Mouse (Mus musculus): Measurements from ENCODE around the gene Tbc1d1. TPM values are rescaled to one million over a fixed set of nuclear protein-coding genes. Genes with fewer than 3 reads are reported as not detected.
A peak's percentile ranks its signal among the peaks of the same experiment; 100 is the strongest.

Tbc1d1 gene
- polyA plus RNA-seq, 1 experiment = 23.8 TPM

DNA sequence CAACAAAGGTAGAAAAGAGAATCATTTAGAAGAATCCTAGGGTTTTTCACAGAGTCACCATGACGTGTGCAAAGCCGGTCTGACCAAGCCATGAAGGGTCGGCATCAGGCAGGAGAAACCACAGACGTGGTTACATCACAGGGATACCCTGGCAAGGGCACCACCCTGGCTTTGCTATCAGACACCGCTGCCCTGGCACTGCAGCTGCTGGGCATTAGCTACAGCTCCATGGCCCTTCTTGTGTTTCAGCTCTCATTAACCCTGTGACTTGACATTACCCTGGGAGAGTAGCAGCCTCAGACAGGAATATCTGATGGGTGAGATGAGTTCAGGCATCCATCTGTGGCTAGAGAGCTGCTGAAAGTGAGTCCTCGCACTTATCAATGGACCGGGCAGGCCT, 42.5 kb downstream of the Tbc1d1 start:
- Histone ChIP-seq H3K27ac (ENCODE audit: insufficient read depth, low read depth, low read length) (no peak overlapping the region), H3K4me1 (ENCODE audit: control insufficient read depth, insufficient read depth, low read length) (no peaks in the 10 kb centered on the region)
- TF ChIP-seq POLR2A (IDR thresholded peaks at IDR 0.05; ENCODE audit: borderline replicate concordance, low read depth, low read length) (no peak), CTCF (IDR thresholded peaks at IDR 0.05; ENCODE audit: low read depth, low read length) (no peak)

DNA sequence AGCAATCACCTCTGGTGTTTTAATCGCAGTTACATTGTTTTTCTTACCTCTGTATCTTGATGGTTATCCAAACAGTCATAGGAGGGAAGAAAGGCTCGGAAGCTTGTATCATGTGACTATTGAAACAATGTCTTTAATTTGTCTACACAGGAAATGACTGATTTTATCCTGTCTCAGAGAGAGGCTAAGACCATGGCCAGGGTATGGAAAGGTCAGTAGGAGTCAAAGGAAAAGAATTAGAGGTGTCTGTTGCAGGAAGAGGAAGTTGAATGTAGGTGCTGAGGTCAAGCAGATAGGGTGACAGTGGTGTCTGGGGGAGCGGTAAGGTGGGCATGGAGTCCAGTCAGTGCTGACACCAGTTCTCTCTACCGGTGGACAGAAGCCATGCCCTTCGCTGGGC, 45.0 kb downstream of the Tbc1d1 start:
- H3K4me1 ChIP-seq (ENCODE audit: control insufficient read depth, insufficient read depth, low read length) = peaks cover 3% of the 10 kb centered on the region
- no peak for TF ChIP-seq POLR2A (IDR thresholded peaks at IDR 0.05; ENCODE audit: borderline replicate concordance, low read depth, low read length)
- no peak for TF ChIP-seq CTCF (IDR thresholded peaks at IDR 0.05; ENCODE audit: low read depth, low read length)
- H3K4me3 ChIP-seq (ENCODE audit: insufficient read depth, low read length) = no peak overlapping the region
- no peak overlapping the region for H3K27ac ChIP-seq (ENCODE audit: insufficient read depth, low read depth, low read length)

More for the DNA sequence above, 42.5 kb downstream of the Tbc1d1 start:
- H3K4me3 ChIP-seq (ENCODE audit: insufficient read depth, low read length) = no peak overlapping the region

DNA sequence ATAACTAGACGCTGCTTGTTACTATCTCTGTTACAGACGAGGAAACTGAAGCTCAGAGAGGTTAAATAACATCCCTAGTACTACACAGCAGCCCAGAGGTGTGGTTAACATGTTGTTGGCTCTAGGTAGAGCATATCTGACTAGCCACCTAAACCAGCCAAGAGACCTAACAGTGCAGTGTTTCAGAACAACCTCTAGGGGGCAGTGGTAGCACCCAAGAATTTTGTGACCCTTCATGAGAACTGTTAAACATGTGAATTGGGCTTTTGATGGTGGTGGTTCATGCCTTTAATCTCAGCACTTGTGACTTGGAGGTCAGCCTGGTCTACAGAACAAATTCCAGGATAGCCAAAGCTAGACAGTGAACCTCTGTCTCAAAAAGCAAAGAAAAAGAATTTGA, 46.2 kb downstream of the Tbc1d1 start:
- no peak overlapping the region for H3K4me3 ChIP-seq (ENCODE audit: insufficient read depth, low read length)
- peaks cover 9% of the 10 kb centered on the region for H3K4me1 ChIP-seq (ENCODE audit: control insufficient read depth, insufficient read depth, low read length)
- TF ChIP-seq CTCF (IDR thresholded peaks at IDR 0.05; ENCODE audit: low read depth, low read length) (no peak), POLR2A (IDR thresholded peaks at IDR 0.05; ENCODE audit: borderline replicate concordance, low read depth, low read length) (no peak)
- H3K27ac ChIP-seq (ENCODE audit: insufficient read depth, low read depth, low read length) = no peak overlapping the region

DNA sequence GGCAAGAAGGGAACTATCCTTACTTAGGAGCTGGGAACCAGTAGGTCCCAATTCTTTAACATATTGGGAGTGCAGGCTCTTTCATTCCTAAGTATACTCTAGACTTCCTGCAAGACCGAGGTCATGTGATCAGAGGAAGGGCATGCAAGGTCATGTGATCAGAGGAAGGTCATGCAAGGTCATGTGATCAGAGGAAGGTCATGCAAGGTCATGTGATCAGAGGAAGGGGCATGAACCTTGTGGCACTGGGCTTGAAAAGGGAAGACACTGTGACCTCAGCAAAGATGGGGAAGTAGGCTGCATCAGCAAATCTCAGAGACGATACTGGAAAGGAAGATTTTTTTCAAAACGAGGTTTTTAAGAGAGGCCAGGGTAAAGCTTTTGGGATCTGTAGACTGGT, 49.5 kb downstream of the Tbc1d1 start:
- peak overlapping the region; percentile 51 for H3K27ac ChIP-seq (ENCODE audit: insufficient read depth, low read depth, low read length)
- TF ChIP-seq CTCF (IDR thresholded peaks at IDR 0.05; ENCODE audit: low read depth, low read length) = no peak
- no peak for TF ChIP-seq POLR2A (IDR thresholded peaks at IDR 0.05; ENCODE audit: borderline replicate concordance, low read depth, low read length)
- H3K4me3 ChIP-seq (ENCODE audit: insufficient read depth, low read length) = no peak overlapping the region
- peaks cover 21% of the 10 kb centered on the region for H3K4me1 ChIP-seq (ENCODE audit: control insufficient read depth, insufficient read depth, low read length)

DNA sequence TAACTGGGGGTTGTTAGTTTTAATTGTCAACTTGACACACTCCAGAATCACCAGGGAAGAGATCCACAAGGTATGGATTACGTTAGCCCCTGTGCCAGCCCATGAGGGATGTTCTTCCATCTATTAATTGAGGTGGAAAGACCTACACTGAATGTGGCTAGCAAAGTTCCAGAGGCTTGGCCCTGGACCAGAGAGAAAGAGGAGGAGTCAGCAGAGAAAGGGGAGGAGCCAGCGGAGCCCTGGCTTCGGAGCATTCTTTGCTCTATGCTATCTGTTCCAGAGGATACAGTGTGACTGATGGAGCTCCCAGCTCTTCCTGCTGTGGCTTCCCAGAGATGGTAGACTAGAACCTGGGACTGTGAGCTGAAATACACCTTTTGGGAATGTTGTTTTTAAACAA, 50.3 kb downstream of the Tbc1d1 start:
- H3K4me1 ChIP-seq (ENCODE audit: control insufficient read depth, insufficient read depth, low read length) = peaks cover 26% of the 10 kb centered on the region
- no peak for TF ChIP-seq POLR2A (IDR thresholded peaks at IDR 0.05; ENCODE audit: borderline replicate concordance, low read depth, low read length)
- no peak for TF ChIP-seq CTCF (IDR thresholded peaks at IDR 0.05; ENCODE audit: low read depth, low read length)
- H3K4me3 ChIP-seq (ENCODE audit: insufficient read depth, low read length) = no peak overlapping the region
- no peak overlapping the region for H3K27ac ChIP-seq (ENCODE audit: insufficient read depth, low read depth, low read length)

DNA sequence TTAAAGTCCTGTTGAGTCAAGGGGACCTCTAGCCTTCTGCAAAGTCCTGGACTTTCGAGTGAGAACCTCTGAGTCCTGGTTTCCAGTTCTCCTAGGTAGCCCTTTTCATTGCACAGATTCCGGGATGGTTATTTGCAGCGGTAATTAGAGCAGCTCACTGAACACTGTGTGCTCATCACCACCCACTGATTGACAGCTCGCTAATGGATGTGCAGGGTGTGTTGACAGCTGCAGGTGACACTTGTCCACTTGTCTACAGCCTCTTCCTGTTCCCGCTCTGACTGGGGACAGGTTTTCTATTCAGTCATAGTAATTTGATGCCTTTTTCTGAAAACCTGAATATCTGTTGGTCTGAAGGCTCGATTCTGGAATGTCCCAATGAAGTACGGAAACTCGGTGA, 50.8 kb downstream of the Tbc1d1 start:
- H3K4me1 ChIP-seq (ENCODE audit: control insufficient read depth, insufficient read depth, low read length) = peaks cover 31% of the 10 kb centered on the region
- TF ChIP-seq CTCF (IDR thresholded peaks at IDR 0.05; ENCODE audit: low read depth, low read length) (no peak), POLR2A (IDR thresholded peaks at IDR 0.05; ENCODE audit: borderline replicate concordance, low read depth, low read length) (no peak)
- H3K27ac ChIP-seq (ENCODE audit: insufficient read depth, low read depth, low read length) = no peak overlapping the region
- H3K4me3 ChIP-seq (ENCODE audit: insufficient read depth, low read length) = no peak overlapping the region

DNA sequence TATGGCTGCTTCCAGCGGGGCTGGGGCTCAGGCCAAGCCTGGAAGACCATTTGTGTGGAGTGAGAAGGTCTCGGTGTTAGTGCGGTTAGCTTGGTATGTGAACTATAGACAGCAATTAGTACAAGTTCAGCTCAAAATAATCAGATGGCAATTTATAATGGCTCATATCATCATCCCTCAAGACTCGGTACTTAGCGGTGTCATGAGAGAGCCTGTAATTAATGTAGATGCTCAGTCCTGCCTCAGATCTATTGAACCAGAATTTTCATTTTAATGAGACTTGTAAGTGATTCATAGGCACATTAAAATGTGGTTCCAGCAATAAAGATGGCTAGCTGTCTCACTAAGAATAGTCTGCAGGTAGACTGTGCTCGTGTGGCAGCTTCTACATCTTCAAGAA, 51.7 kb downstream of the Tbc1d1 start:
- no peak overlapping the region for H3K27ac ChIP-seq (ENCODE audit: insufficient read depth, low read depth, low read length)
- H3K4me3 ChIP-seq (ENCODE audit: insufficient read depth, low read length) = no peak overlapping the region
- peaks cover 38% of the 10 kb centered on the region for H3K4me1 ChIP-seq (ENCODE audit: control insufficient read depth, insufficient read depth, low read length)
- no peak for TF ChIP-seq POLR2A (IDR thresholded peaks at IDR 0.05; ENCODE audit: borderline replicate concordance, low read depth, low read length)

DNA sequence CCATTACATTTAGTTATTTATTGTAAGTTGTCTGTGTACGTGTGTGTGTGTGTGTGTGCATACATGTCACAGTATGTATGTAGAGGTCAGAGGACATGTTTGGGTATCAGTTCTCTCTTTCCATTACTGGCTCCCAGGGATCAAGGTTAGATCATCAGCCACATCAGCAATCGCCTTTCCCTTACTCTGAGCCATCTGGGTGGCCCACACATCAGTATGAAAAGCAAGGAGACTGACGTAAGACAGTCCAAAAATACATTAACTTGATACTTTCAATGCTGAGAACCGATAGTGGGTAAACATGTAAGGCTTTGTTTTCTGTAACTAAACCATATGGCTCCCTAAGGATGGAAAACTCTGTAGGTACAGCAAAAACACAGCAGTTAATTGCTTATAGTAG, 54.7 kb downstream of the Tbc1d1 start:
- peak overlapping the region; percentile 33; the same call in 1 of the 2 replicates for H3K27ac ChIP-seq (ENCODE audit: insufficient read depth, low read depth, low read length)
- peaks cover 40% of the 10 kb centered on the region for H3K4me1 ChIP-seq (ENCODE audit: control insufficient read depth, insufficient read depth, low read length)
- TF ChIP-seq POLR2A (IDR thresholded peaks at IDR 0.05; ENCODE audit: borderline replicate concordance, low read depth, low read length) (no peak), CTCF (IDR thresholded peaks at IDR 0.05; ENCODE audit: low read depth, low read length) (no peak)
- no peak overlapping the region for H3K4me3 ChIP-seq (ENCODE audit: insufficient read depth, low read length)

DNA sequence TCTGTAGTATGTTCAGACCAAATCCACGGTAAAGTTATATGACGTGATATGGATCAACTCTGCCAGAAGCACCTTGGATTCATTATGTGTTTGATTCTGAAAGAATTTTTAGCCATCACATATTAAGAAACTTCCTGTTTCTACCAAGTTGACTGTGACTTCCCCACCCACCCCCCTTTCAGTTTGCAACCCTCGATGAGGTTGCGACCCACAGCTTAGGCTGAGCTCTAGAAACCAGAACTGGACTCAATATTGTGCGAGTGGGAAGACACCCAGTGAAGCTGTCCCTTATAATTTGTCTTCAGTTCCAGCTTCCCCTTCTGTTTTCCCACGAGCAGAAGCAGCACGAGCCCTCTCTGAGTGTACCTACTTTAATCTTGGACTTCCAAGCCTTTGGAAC, 55.2 kb downstream of the Tbc1d1 start:
- TF ChIP-seq POLR2A (IDR thresholded peaks at IDR 0.05; ENCODE audit: borderline replicate concordance, low read depth, low read length) (no peak), CTCF (IDR thresholded peaks at IDR 0.05; ENCODE audit: low read depth, low read length) (no peak)
- Histone ChIP-seq H3K27ac (ENCODE audit: insufficient read depth, low read depth, low read length) (peak overlapping the region; percentile 45), H3K4me1 (ENCODE audit: control insufficient read depth, insufficient read depth, low read length) (peaks cover 35% of the 10 kb centered on the region), H3K4me3 (ENCODE audit: insufficient read depth, low read length) (peak overlapping the region; percentile 11; the same call in 1 of the 2 replicates)

DNA sequence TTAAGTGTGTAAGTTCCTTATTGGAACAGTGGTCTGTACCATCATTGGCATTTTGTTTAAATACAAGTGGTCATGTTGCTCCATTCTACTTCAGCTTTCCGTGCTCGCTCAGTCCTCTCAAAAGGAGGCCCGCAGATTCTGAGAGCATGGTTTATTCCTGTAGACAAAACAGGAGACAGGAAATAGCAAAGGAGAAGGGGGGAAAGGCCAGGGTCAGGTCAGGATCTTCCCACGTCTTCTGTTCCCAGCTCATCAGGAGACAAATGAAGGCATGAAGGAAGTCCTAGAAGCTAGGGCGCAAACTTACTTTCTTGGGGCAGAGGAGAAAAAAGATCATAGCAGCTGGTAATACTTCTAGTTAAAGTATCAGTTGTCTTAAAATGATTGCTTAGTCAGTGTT, 56.1 kb downstream of the Tbc1d1 start:
- Histone ChIP-seq H3K4me3 (ENCODE audit: insufficient read depth, low read length) (no peak overlapping the region), H3K27ac (ENCODE audit: insufficient read depth, low read depth, low read length) (peak overlapping the region; percentile 42), H3K4me1 (ENCODE audit: control insufficient read depth, insufficient read depth, low read length) (peaks cover 31% of the 10 kb centered on the region)
- TF ChIP-seq CTCF (IDR thresholded peaks at IDR 0.05; ENCODE audit: low read depth, low read length) (no peak), POLR2A (IDR thresholded peaks at IDR 0.05; ENCODE audit: borderline replicate concordance, low read depth, low read length) (no peak)

DNA sequence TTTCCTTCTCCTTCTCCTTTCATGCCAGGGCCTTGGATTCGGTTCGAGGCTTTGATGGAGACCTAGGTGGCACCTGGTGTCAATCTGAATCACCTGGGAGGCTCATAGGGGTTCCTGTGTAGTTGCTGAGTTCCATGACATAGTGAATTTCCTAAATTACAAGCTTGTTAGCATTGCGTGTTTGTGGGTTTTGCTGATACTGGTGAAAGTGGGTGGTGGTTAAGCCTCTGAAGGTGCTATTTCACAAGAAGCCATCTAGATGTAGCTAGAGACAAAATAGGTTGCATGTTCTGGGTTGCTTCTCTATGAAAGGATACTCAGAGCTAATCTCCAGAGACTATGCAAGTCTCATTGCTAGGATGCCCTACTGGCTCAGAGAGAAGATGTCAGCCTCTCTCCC, 56.5 kb downstream of the Tbc1d1 start:
- TF ChIP-seq CTCF (IDR thresholded peaks at IDR 0.05; ENCODE audit: low read depth, low read length) (no peak), POLR2A (IDR thresholded peaks at IDR 0.05; ENCODE audit: borderline replicate concordance, low read depth, low read length) (no peak)
- Histone ChIP-seq H3K4me3 (ENCODE audit: insufficient read depth, low read length) (no peak overlapping the region), H3K27ac (ENCODE audit: insufficient read depth, low read depth, low read length) (no peak overlapping the region), H3K4me1 (ENCODE audit: control insufficient read depth, insufficient read depth, low read length) (peaks cover 31% of the 10 kb centered on the region)
